28 mouse cellular contexts compared by ENCODE assay signal in the genomic region with DNA sequence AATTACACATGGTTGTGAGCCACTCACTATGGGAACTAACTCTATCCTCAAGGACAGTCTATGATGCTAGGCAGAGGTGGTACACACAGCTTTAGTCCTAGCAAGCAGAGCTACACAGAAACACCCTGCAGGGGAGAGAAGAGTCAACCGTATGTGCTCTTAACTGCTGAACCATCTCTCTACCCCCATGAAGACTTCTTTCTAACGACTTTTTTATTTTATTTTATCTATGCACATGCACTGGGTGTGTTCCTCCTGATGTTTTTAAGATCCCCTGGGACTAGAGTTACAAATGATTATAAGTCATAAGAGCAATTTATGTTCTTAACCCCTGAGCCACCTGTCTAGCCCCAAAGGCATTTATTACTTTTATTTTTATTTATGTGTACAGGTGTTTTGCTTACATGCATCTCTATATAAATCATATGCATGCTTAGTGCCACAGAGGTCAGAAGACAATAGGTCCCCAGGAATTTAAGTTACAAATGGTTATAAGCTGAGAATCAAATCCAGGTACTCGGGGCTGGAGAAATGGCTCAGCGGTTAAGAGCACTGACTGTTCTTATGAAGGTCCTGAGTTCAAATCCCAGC. TPM values are rescaled to one million over a fixed set of nuclear protein-coding genes. Genes with fewer than 3 reads are reported as not detected.
DNase-seq lines count a peak whose midpoint lies in the region; ATAC-seq and TF ChIP-seq lines count a peak whose summit lies in the region.
"Had no signal": no experiment of that assay in that cellular context is flagged by ENCODE, and none has a peak within 500 bp of the region (broad histone marks: within the 10 kb centered on the region; RNA-seq: fewer than 3 reads in every experiment).

No protein-coding gene starts in this region.

- H3K4me3 ChIP-seq in embryonic facial prominence, embryonic 14.5 days (ENCODE audit: low read depth, low read length), result no peak overlapping the region
- no peak overlapping the region for H3K4me3 ChIP-seq in embryonic facial prominence, embryonic 10.5 days
- peak overlapping the region; percentile 25; the same call in 1 of the 2 replicates for H3K4me3 ChIP-seq in G1E (ENCODE audit: low read depth, low read length)
- H3K4me3 ChIP-seq in liver, embryonic 12.5 days, result no peak overlapping the region
- H3K4me3 ChIP-seq in liver, postnatal 0 days (ENCODE audit: low read depth, low read length), result no peak overlapping the region
- H3K4me3 ChIP-seq: embryonic facial prominence, embryonic 13.5 days; heart, embryonic 15.5 days; intestine, embryonic 15.5 days; limb, embryonic 12.5 days had no signal

- no peaks in the 10 kb centered on the region for H3K27me3 ChIP-seq in embryonic facial prominence, embryonic 14.5 days (replicated peaks; ENCODE audit: control insufficient read depth, insufficient read depth, low read length)
- H3K27me3 ChIP-seq in embryonic facial prominence, embryonic 10.5 days (replicated peaks; ENCODE audit: low read depth, poor library complexity, severe bottlenecking), result no peaks in the 10 kb centered on the region
- H3K27me3 ChIP-seq in G1E (ENCODE audit: insufficient read depth, low read length), result no peaks in the 10 kb centered on the region
- no peaks in the 10 kb centered on the region for H3K27me3 ChIP-seq in liver, embryonic 12.5 days (replicated peaks)
- H3K27me3 ChIP-seq in liver, postnatal 0 days (ENCODE audit: insufficient read depth, low read length), result no peaks in the 10 kb centered on the region
- H3K27me3 ChIP-seq: CH12.LX; embryonic facial prominence, embryonic 13.5 days; heart, embryonic 15.5 days; intestine, embryonic 15.5 days; limb, embryonic 12.5 days; Patski had no signal

- DNase-seq in embryonic facial prominence, embryonic 14.5 days (ENCODE audit: low spot score), result no peak
- DNase-seq in embryonic facial prominence, embryonic 10.5 days (ENCODE audit: low spot score), result no peak
- DNase-seq in G1E (ENCODE audit: low spot score), result no peak
- no peak for DNase-seq in liver, postnatal 0 days
- DNase-seq in cerebellum, postnatal 4 days (ENCODE audit: low spot score in 2 of 2), result no peak
- DNase-seq in c-Kit-positive CD71-positive TER-119-positive erythroid progenitor cells, embryonic 14.5 days (ENCODE audit: low spot score), result no peak
- no peak for DNase-seq in layer of hippocampus, postnatal 10 days (ENCODE audit: low spot score in 2 of 2)
- DNase-seq: adrenal gland, adult 2 months; adrenal gland, postnatal 36 days; cerebellum, adult 2 months; cerebellum, postnatal 14 days; gastrocnemius, postnatal 14 days; kidney, adult 2 months; layer of hippocampus, adult 9-11 months; lung, adult 2 months; lung, postnatal 14 days; midbrain, embryonic 14.5 days; thymus, postnatal 14 days had no signal

- no peaks in the 10 kb centered on the region for H3K9me3 ChIP-seq in embryonic facial prominence, embryonic 14.5 days (ENCODE audit: control insufficient read depth, low read length)
- H3K9me3 ChIP-seq in embryonic facial prominence, embryonic 10.5 days, result no peaks in the 10 kb centered on the region; the same call in 1 of the 2 replicates
- peaks cover 14% of the 10 kb centered on the region for H3K9me3 ChIP-seq in G1E (replicated peaks)
- H3K9me3 ChIP-seq in liver, embryonic 12.5 days (replicated peaks), result no peaks in the 10 kb centered on the region
- H3K9me3 ChIP-seq in liver, postnatal 0 days (ENCODE audit: low read length), result no peaks in the 10 kb centered on the region
- H3K9me3 ChIP-seq: embryonic facial prominence, embryonic 13.5 days; heart, embryonic 15.5 days; intestine, embryonic 15.5 days had no signal

- no peak overlapping the region for H3K9ac ChIP-seq in embryonic facial prominence, embryonic 14.5 days (ENCODE audit: low read depth, low read length)
- H3K9ac ChIP-seq in liver, embryonic 12.5 days, result peak overlapping the region; percentile 39; the same call in 1 of the 2 replicates
- H3K9ac ChIP-seq in liver, postnatal 0 days (replicated peaks), result no peak overlapping the region
- H3K9ac ChIP-seq: embryonic facial prominence, embryonic 13.5 days; heart, embryonic 15.5 days; intestine, embryonic 15.5 days; limb, embryonic 12.5 days had no signal

- WGBS in embryonic facial prominence, embryonic 14.5 days, result 82% methylated on average over 4 of the region's 4 CpGs
- WGBS in embryonic facial prominence, embryonic 10.5 days, result 88% methylated on average over 4 of the region's 4 CpGs
- 50% methylated on average over 4 of the region's 4 CpGs for WGBS in liver, embryonic 12.5 days (ENCODE audit: insufficient replicate concordance)
- WGBS in liver, postnatal 0 days (ENCODE audit: insufficient replicate concordance), result 57% methylated on average over 4 of the region's 4 CpGs

- no peak overlapping the region for H3K27ac ChIP-seq in embryonic facial prominence, embryonic 14.5 days (replicated peaks; ENCODE audit: low read depth, low read length)
- no peak overlapping the region for H3K27ac ChIP-seq in embryonic facial prominence, embryonic 10.5 days (replicated peaks)
- peak overlapping the region; percentile 59 for H3K27ac ChIP-seq in liver, embryonic 12.5 days
- peak overlapping the region; percentile 25; the same call in 1 of the 2 replicates for H3K27ac ChIP-seq in liver, postnatal 0 days (ENCODE audit: low read depth)
- H3K27ac ChIP-seq: embryonic facial prominence, embryonic 13.5 days; heart, embryonic 15.5 days; intestine, embryonic 15.5 days; kidney, postnatal 0 days; limb, embryonic 12.5 days had no signal

- H3K36me3 ChIP-seq in embryonic facial prominence, embryonic 14.5 days (ENCODE audit: control insufficient read depth, insufficient read depth, low read length), result no peaks in the 10 kb centered on the region
- H3K36me3 ChIP-seq in embryonic facial prominence, embryonic 10.5 days (replicated peaks), result peaks cover 21% of the 10 kb centered on the region
- peaks cover 35% of the 10 kb centered on the region for H3K36me3 ChIP-seq in G1E (replicated peaks)
- peaks cover 28% of the 10 kb centered on the region for H3K36me3 ChIP-seq in liver, embryonic 12.5 days
- peaks cover 14% of the 10 kb centered on the region for H3K36me3 ChIP-seq in liver, postnatal 0 days (replicated peaks; ENCODE audit: insufficient read depth, low read length)
- H3K36me3 ChIP-seq: heart, embryonic 15.5 days; intestine, embryonic 15.5 days had no signal

- peaks cover 4% of the 10 kb centered on the region; the same call in 1 of the 2 replicates for H3K4me1 ChIP-seq in embryonic facial prominence, embryonic 14.5 days (ENCODE audit: control insufficient read depth, insufficient read depth, low read length)
- H3K4me1 ChIP-seq in embryonic facial prominence, embryonic 10.5 days, result peaks cover 12% of the 10 kb centered on the region
- peaks cover 73% of the 10 kb centered on the region for H3K4me1 ChIP-seq in G1E (ENCODE audit: insufficient read depth, low read depth, low read length)
- peaks cover 88% of the 10 kb centered on the region for H3K4me1 ChIP-seq in liver, embryonic 12.5 days
- peaks cover 27% of the 10 kb centered on the region for H3K4me1 ChIP-seq in liver, postnatal 0 days (ENCODE audit: insufficient read depth)

- no peak overlapping the region for H3K4me2 ChIP-seq in embryonic facial prominence, embryonic 14.5 days (ENCODE audit: low read depth, low read length)
- H3K4me2 ChIP-seq in liver, embryonic 12.5 days, result peak overlapping the region; percentile 45
- 0 out of 2 replicates have a peak overlapping the region, but pooled peaks have one; percentile 4 for H3K4me2 ChIP-seq in liver, postnatal 0 days (ENCODE audit: low read depth, low read length)
- H3K4me2 ChIP-seq: embryonic facial prominence, embryonic 13.5 days; heart, embryonic 15.5 days; intestine, embryonic 15.5 days; limb, embryonic 12.5 days had no signal

- TF ChIP-seq EP300 in liver, postnatal 0 days (IDR thresholded peaks at IDR 0.05; ENCODE audit: low read depth), result peak; percentile 80

- 0 out of 2 replicates have a peak, but pooled peaks have one; percentile 38 for ATAC-seq in embryonic facial prominence, embryonic 14.5 days (ENCODE audit: low read depth)
- ATAC-seq in G1E (ENCODE audit: extremely low read depth, insufficient number of reproducible peaks, low FRiP score, poor library complexity, severe bottlenecking), result peak; percentile 74
- ATAC-seq in liver, embryonic 12.5 days, result peak; percentile 75
- ATAC-seq in liver, postnatal 0 days, result 0 out of 2 replicates have a peak, but pooled peaks have one; percentile 14
- ATAC-seq: forebrain, embryonic 14.5 days; hindbrain, embryonic 16.5 days; intestine, embryonic 15.5 days; Patski had no signal

- TF ChIP-seq CTCF in G1E (IDR thresholded peaks at IDR 0.05; ENCODE audit: low read depth, low read length), result no peak
- TF ChIP-seq CTCF in liver, postnatal 0 days (IDR thresholded peaks at IDR 0.05; ENCODE audit: low read depth), result no peak

RNA-seq across cellular contexts. Expression of a gene that starts 9.1 kb away (rescaled TPM):
- polyA plus RNA-seq in embryonic facial prominence, embryonic 14.5 days (2014; fragmentation: Nextera tagmentation; extraction: Ambion mirVana), result 94.9 and 102 TPM in 2 replicates
- polyA plus RNA-seq in embryonic facial prominence, embryonic 10.5 days (2016; fragmentation: Nextera tagmentation; extraction: Ambion mirVana), result 89.3 and 94.8 TPM in 2 replicates
- total RNA-seq in G1E (2014; fragmentation: Nextera tagmentation) (88.7 and 110 TPM in 2 replicates), G1E (2017) (194 and 216 TPM in 2 replicates)
- polyA plus RNA-seq in G1E (2012), result 61.6 and 76.8 TPM in 2 replicates
- polyA plus RNA-seq in liver, embryonic 12.5 days (2016; fragmentation: Nextera tagmentation; extraction: Ambion mirVana), result 97.7 and 98.5 TPM in 2 replicates
- polyA plus RNA-seq in liver, postnatal 0 days (2015; fragmentation: Nextera tagmentation; extraction: Ambion mirVana), result 66.5 and 67.9 TPM in 2 replicates
- 10 to 100 TPM; 61.2 to 61.7 TPM for total RNA-seq in layer of hippocampus, postnatal 10 days (2021)

RNA-seq across cellular contexts. Expression of a gene that starts 37.5 kb away (rescaled TPM):
- 174 and 186 TPM in 2 replicates for polyA plus RNA-seq in embryonic facial prominence, embryonic 14.5 days (2014; fragmentation: Nextera tagmentation; extraction: Ambion mirVana)
- polyA plus RNA-seq in embryonic facial prominence, embryonic 10.5 days (2016; fragmentation: Nextera tagmentation; extraction: Ambion mirVana), result 287 and 298 TPM in 2 replicates
- 92.3 and 106 TPM in 2 replicates for total RNA-seq in G1E (2014; fragmentation: Nextera tagmentation)
- 128 and 130 TPM in 2 replicates for total RNA-seq in G1E (2017)
- polyA plus RNA-seq in G1E (2012), result 67.8 and 76.2 TPM in 2 replicates
- polyA plus RNA-seq in liver, embryonic 12.5 days (2016; fragmentation: Nextera tagmentation; extraction: Ambion mirVana), result 204 and 209 TPM in 2 replicates
- polyA plus RNA-seq in liver, postnatal 0 days (2015; fragmentation: Nextera tagmentation; extraction: Ambion mirVana), result 95.1 and 96.3 TPM in 2 replicates
- 10 to 100 TPM; 66.8 to 72.9 TPM for total RNA-seq in layer of hippocampus, postnatal 10 days (2021)

RNA-seq across cellular contexts. Expression of a gene that starts 52.6 kb away (rescaled TPM):
- 23.3 and 24.9 TPM in 2 replicates for polyA plus RNA-seq in embryonic facial prominence, embryonic 14.5 days (2014; fragmentation: Nextera tagmentation; extraction: Ambion mirVana)
- 17.0 and 18.0 TPM in 2 replicates for polyA plus RNA-seq in embryonic facial prominence, embryonic 10.5 days (2016; fragmentation: Nextera tagmentation; extraction: Ambion mirVana)
- 31.2 and 31.6 TPM in 2 replicates for total RNA-seq in G1E (2014; fragmentation: Nextera tagmentation)
- total RNA-seq in G1E (2017), result 33.9 and 41.2 TPM in 2 replicates
- 7.9 and 10.4 TPM in 2 replicates for polyA plus RNA-seq in G1E (2012)
- 10.6 and 10.7 TPM in 2 replicates for polyA plus RNA-seq in liver, embryonic 12.5 days (2016; fragmentation: Nextera tagmentation; extraction: Ambion mirVana)
- polyA plus RNA-seq in liver, postnatal 0 days (2015; fragmentation: Nextera tagmentation; extraction: Ambion mirVana), result 5.8 and 5.9 TPM in 2 replicates
- 10 to 100 TPM; 78.8 to 81.0 TPM for total RNA-seq in layer of hippocampus, postnatal 10 days (2021)

Comparison
In these comparisons a context has a peak if more than half of its experiments do, and no peak if none do; other contexts are left out.
1. ATAC-seq: peak in every context shown above with its lines; median percentile 75 in liver, embryonic 12.5 days; 74 in G1E; 38 in embryonic facial prominence, embryonic 14.5 days; 14 in liver, postnatal 0 days.
2. H3K27ac ChIP-seq: peak in liver, embryonic 12.5 days (single experiment) and liver, postnatal 0 days (single experiment); none in embryonic facial prominence, embryonic 14.5 days (single experiment) and embryonic facial prominence, embryonic 10.5 days (single experiment).